Mouse (Mus musculus): ENCODE measurements at regions not wholly inside any gene's neighbourhood (a gene's known extent, or its start where the extent isn't known, plus 50 kb on each side); places are given as distances from the start of the nearest gene placed in this dataset.

- no peak overlapping the region for H3K4me2 ChIP-seq (ENCODE audit: low read depth, low read length)
- 77% methylated on average over 13 of the region's 13 CpGs for WGBS
- H3K27me3 ChIP-seq (replicated peaks; ENCODE audit: control insufficient read depth, insufficient read depth, low read length), result no peaks in the 10 kb centered on the region
- no peaks in the 10 kb centered on the region for H3K36me3 ChIP-seq (ENCODE audit: control insufficient read depth, insufficient read depth, low read length)
- no peak overlapping the region for H3K4me3 ChIP-seq (ENCODE audit: low read length)
- H3K9me3 ChIP-seq (ENCODE audit: control insufficient read depth, low read length), result no peaks in the 10 kb centered on the region
- no peaks in the 10 kb centered on the region for H3K4me1 ChIP-seq (ENCODE audit: control insufficient read depth, insufficient read depth, low read length)
- H3K9ac ChIP-seq (ENCODE audit: low read depth, low read length), result no peak overlapping the region
- ATAC-seq, result no peak
- H3K27ac ChIP-seq (ENCODE audit: low read length), result no peak overlapping the region
Observed at GRCm38 (mm10) chr16:92995132-92995992, 169.4 kb upstream of the Runx1 start.

GRCm38 (mm10) chr16:92992876-92993275, 166.9 kb upstream of the Runx1 start:
- H3K36me3 ChIP-seq (ENCODE audit: control insufficient read depth, insufficient read depth, low read length), result no peaks in the 10 kb centered on the region
- H3K9me3 ChIP-seq (ENCODE audit: control insufficient read depth, low read length), result no peaks in the 10 kb centered on the region
- no peaks in the 10 kb centered on the region for H3K4me1 ChIP-seq (ENCODE audit: control insufficient read depth, insufficient read depth, low read length)
- H3K27me3 ChIP-seq (replicated peaks; ENCODE audit: control insufficient read depth, insufficient read depth, low read length), result no peaks in the 10 kb centered on the region
- H3K4me2 ChIP-seq (ENCODE audit: low read depth, low read length), result no peak overlapping the region
- H3K27ac ChIP-seq (ENCODE audit: low read length), result no peak overlapping the region
- ATAC-seq, result no peak
- WGBS, result 34% methylated on average over 3 of the region's 3 CpGs
- H3K4me3 ChIP-seq (ENCODE audit: low read length), result no peak overlapping the region
- H3K9ac ChIP-seq (ENCODE audit: low read depth, low read length), result no peak overlapping the region

GRCm38 (mm10) chr16:92991405-92991804, 165.5 kb upstream of the Runx1 start:
- Histone ChIP-seq H3K4me2 (ENCODE audit: low read depth, low read length) (no peak overlapping the region), H3K4me3 (ENCODE audit: low read length) (no peak overlapping the region), H3K27ac (ENCODE audit: low read length) (no peak overlapping the region), H3K36me3 (ENCODE audit: control insufficient read depth, insufficient read depth, low read length) (no peaks in the 10 kb centered on the region), H3K4me1 (ENCODE audit: control insufficient read depth, insufficient read depth, low read length) (no peaks in the 10 kb centered on the region), H3K9ac (ENCODE audit: low read depth, low read length) (no peak overlapping the region), H3K9me3 (ENCODE audit: control insufficient read depth, low read length) (no peaks in the 10 kb centered on the region), H3K27me3 (replicated peaks; ENCODE audit: control insufficient read depth, insufficient read depth, low read length) (no peaks in the 10 kb centered on the region)
- no peak for ATAC-seq
- 74% methylated on average over 7 of the region's 7 CpGs for WGBS

GRCm38 (mm10) chr16:92988416-92988815, 162.5 kb upstream of the Runx1 start:
- Histone ChIP-seq H3K4me3 (ENCODE audit: low read length) (no peak overlapping the region), H3K27ac (ENCODE audit: low read length) (no peak overlapping the region), H3K9me3 (ENCODE audit: control insufficient read depth, low read length) (no peaks in the 10 kb centered on the region), H3K36me3 (ENCODE audit: control insufficient read depth, insufficient read depth, low read length) (no peaks in the 10 kb centered on the region), H3K4me2 (ENCODE audit: low read depth, low read length) (no peak overlapping the region), H3K9ac (ENCODE audit: low read depth, low read length) (no peak overlapping the region), H3K4me1 (ENCODE audit: control insufficient read depth, insufficient read depth, low read length) (no peaks in the 10 kb centered on the region), H3K27me3 (replicated peaks; ENCODE audit: control insufficient read depth, insufficient read depth, low read length) (no peaks in the 10 kb centered on the region)
- no peak for ATAC-seq
- 67% methylated on average over 1 of the region's 1 CpGs for WGBS

GRCm38 (mm10) chr16:92988000-92988399, 162.1 kb upstream of the Runx1 start:
- no peaks in the 10 kb centered on the region for H3K9me3 ChIP-seq (ENCODE audit: control insufficient read depth, low read length)
- H3K27me3 ChIP-seq (replicated peaks; ENCODE audit: control insufficient read depth, insufficient read depth, low read length), result no peaks in the 10 kb centered on the region
- H3K36me3 ChIP-seq (ENCODE audit: control insufficient read depth, insufficient read depth, low read length), result no peaks in the 10 kb centered on the region
- H3K9ac ChIP-seq (ENCODE audit: low read depth, low read length), result no peak overlapping the region
- no peak for ATAC-seq
- H3K4me3 ChIP-seq (ENCODE audit: low read length), result no peak overlapping the region
- WGBS, result 89% methylated on average over 3 of the region's 3 CpGs
- no peak overlapping the region for H3K4me2 ChIP-seq (ENCODE audit: low read depth, low read length)
- H3K4me1 ChIP-seq (ENCODE audit: control insufficient read depth, insufficient read depth, low read length), result no peaks in the 10 kb centered on the region
- H3K27ac ChIP-seq (ENCODE audit: low read length), result no peak overlapping the region

GRCm38 (mm10) chr16:92985768-92986167, 159.8 kb upstream of the Runx1 start:
- H3K9ac ChIP-seq (ENCODE audit: low read depth, low read length), result no peak overlapping the region
- H3K4me3 ChIP-seq (ENCODE audit: low read length), result no peak overlapping the region
- no peaks in the 10 kb centered on the region for H3K4me1 ChIP-seq (ENCODE audit: control insufficient read depth, insufficient read depth, low read length)
- no peaks in the 10 kb centered on the region for H3K27me3 ChIP-seq (replicated peaks; ENCODE audit: control insufficient read depth, insufficient read depth, low read length)
- no peak for ATAC-seq
- H3K36me3 ChIP-seq (ENCODE audit: control insufficient read depth, insufficient read depth, low read length), result no peaks in the 10 kb centered on the region
- no peaks in the 10 kb centered on the region for H3K9me3 ChIP-seq (ENCODE audit: control insufficient read depth, low read length)
- WGBS, result 61% methylated on average over 6 of the region's 6 CpGs
- no peak overlapping the region for H3K27ac ChIP-seq (ENCODE audit: low read length)
- no peak overlapping the region for H3K4me2 ChIP-seq (ENCODE audit: low read depth, low read length)

GRCm38 (mm10) chr16:92982934-92983333, 157.0 kb upstream of the Runx1 start:
- Histone ChIP-seq H3K27ac (ENCODE audit: low read length) (no peak overlapping the region), H3K4me2 (ENCODE audit: low read depth, low read length) (no peak overlapping the region), H3K4me3 (ENCODE audit: low read length) (no peak overlapping the region), H3K27me3 (replicated peaks; ENCODE audit: control insufficient read depth, insufficient read depth, low read length) (no peaks in the 10 kb centered on the region), H3K9ac (ENCODE audit: low read depth, low read length) (no peak overlapping the region), H3K4me1 (ENCODE audit: control insufficient read depth, insufficient read depth, low read length) (no peaks in the 10 kb centered on the region), H3K36me3 (ENCODE audit: control insufficient read depth, insufficient read depth, low read length) (no peaks in the 10 kb centered on the region), H3K9me3 (ENCODE audit: control insufficient read depth, low read length) (no peaks in the 10 kb centered on the region)
- ATAC-seq, result no peak
- 90% methylated on average over 7 of the region's 7 CpGs for WGBS

DNA sequence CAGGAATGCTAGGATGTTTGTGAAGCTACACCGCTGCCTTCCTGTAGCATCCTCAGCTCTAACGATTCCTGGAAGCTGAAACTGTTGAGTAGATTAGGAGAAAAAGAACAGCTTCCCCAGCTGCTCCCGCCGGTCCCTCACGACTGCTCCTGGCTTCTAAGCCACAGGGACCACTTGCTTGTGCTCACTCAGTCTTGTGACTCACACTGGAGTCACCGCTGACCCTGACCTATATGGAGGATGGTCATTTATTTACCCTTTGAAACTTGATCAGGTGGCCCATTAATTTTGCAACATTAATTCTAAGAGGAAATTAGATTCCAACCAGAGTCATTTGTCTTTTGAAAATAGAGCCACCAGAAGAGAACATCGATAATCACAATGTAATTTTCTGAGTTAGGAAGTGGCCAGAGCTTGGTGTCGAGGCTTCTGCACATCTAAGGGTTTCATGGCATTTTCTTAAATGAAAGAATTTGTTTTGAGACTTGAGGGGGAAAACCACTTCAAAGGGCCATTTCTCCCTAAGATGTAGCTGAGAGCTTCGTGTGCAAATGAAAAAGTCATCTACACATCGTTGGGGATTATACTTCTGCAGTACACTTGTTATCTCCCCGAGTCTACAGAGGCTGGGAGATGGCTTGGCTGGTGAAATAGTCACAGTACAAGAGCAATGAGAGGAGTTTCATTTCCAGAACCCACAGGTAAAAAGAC, 153.8 kb upstream of the Runx1 start:
- H3K4me3 ChIP-seq (ENCODE audit: low read length), result no peak overlapping the region
- WGBS, result 74% methylated on average over 11 of the region's 11 CpGs
- no peak for ATAC-seq

DNA sequence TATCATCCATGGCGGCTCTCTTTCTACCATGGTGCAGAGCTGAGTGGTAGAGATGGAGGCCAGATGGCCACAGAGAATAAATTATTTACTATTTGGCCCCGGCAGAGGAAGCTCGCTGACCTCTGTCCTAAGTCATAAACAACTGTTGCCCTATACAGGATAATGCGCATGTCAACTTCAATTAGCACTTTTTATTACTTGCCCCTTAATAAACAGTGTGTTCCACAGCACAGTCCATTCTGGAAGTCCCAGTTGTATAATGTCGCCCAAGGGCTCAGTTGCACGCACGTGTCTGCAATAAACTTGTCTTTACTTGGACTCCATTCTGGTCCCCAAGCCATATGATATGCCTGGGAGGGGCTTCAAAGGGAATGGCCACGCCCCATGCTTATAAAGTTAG, 150.1 kb upstream of the Runx1 start:
- Histone ChIP-seq H3K36me3 (ENCODE audit: control insufficient read depth, insufficient read depth, low read length) (no peaks in the 10 kb centered on the region), H3K9me3 (ENCODE audit: control insufficient read depth, low read length) (no peaks in the 10 kb centered on the region), H3K9ac (ENCODE audit: low read depth, low read length) (no peak overlapping the region), H3K27me3 (replicated peaks; ENCODE audit: control insufficient read depth, insufficient read depth, low read length) (no peaks in the 10 kb centered on the region), H3K4me3 (ENCODE audit: low read length) (no peak overlapping the region), H3K27ac (ENCODE audit: low read length) (no peak overlapping the region), H3K4me2 (ENCODE audit: low read depth, low read length) (no peak overlapping the region), H3K4me1 (ENCODE audit: control insufficient read depth, insufficient read depth, low read length) (no peaks in the 10 kb centered on the region)
- 56% methylated on average over 8 of the region's 8 CpGs for WGBS
- no peak for ATAC-seq

More for the DNA sequence above, 153.8 kb upstream of the Runx1 start:
- no peak overlapping the region for H3K9ac ChIP-seq (ENCODE audit: low read depth, low read length)
- H3K27ac ChIP-seq (ENCODE audit: low read length), result no peak overlapping the region
- no peaks in the 10 kb centered on the region for H3K4me1 ChIP-seq (ENCODE audit: control insufficient read depth, insufficient read depth, low read length)
- no peak overlapping the region for H3K4me2 ChIP-seq (ENCODE audit: low read depth, low read length)
- no peaks in the 10 kb centered on the region for H3K9me3 ChIP-seq (ENCODE audit: control insufficient read depth, low read length)
- no peaks in the 10 kb centered on the region for H3K27me3 ChIP-seq (replicated peaks; ENCODE audit: control insufficient read depth, insufficient read depth, low read length)
- H3K36me3 ChIP-seq (ENCODE audit: control insufficient read depth, insufficient read depth, low read length), result no peaks in the 10 kb centered on the region

Measured in intestine, embryonic 16.5 days (tissue).